Mouse (Mus musculus): ENCODE results near the gene Snai3. TPM values are rescaled to one million over a fixed set of nuclear protein-coding genes. Genes with fewer than 3 reads are reported as not detected.
A peak's percentile ranks its signal among the peaks of the same experiment; 100 is the strongest.

The Snai3 gene
- total RNA-seq (2022): 10 to 100 TPM in 3 of 4 experiments, 1 to 10 TPM in 1; 8.9 to 15.4 (median 13.7) TPM

- DNase-seq (ENCODE audit: low spot score in 2 of 2): peak; percentile 73 to 81
These were observed at the start of gene Snai3 for GRCm38 (mm10) chr8:122460524-122461472. Gene Snai3 (minus strand): TSS chr8:122460733.

DNA sequence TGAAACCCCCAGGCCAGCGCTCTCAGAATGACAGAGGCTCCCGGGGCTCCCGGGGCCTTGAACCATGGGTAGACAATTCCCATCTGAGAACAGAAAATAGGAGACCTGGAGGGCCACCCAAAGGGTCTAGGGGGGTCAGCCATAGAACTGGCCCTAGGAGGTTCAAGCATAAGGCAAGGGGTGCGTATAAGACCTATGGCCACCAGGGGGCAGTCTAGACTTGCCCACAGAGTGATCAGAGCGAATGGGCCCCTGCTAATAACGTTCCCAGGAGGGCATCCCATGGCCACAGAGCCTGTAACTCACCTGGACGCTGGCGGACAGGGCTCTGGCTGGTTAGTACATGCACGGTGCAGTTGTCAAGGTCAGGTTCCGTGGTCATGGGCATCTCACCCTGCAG, 40.3 kb upstream of the Snai3 start:
- DNase-seq (ENCODE audit: low spot score in 2 of 2): peak; percentile 70 to 77

- DNase-seq (ENCODE audit: low spot score in 2 of 2): no peak
These were observed 37.4 kb upstream of the Snai3 start for GRCm38 (mm10) chr8:122497912-122498311.

GRCm38 (mm10) chr8:122497016-122497734, 36.6 kb upstream of the Snai3 start:
- DNase-seq (ENCODE audit: low spot score in 2 of 2): no peak

DNA sequence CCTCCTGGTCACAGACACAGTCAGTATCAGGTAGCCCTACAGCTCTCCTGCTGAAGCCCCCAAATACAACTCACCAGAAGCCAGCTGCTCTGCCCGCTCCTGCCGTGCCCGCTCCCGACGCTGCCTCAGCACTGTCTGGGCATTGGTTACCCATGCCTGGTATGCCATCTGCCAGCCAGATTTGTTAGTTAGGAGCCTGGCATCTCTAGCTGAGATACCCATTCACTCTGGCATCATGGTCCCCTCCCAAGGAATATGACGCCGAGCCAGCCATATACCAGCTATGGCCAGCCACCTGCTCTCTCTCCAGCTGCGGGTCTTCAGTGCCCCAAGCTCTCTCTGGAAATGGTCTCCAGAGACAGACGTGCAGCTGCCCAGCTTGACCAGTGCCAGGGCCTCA, 27.9 kb upstream of the Snai3 start:
- DNase-seq (ENCODE audit: low spot score in 2 of 2): no peak

- no peak for DNase-seq (ENCODE audit: low spot score in 2 of 2)
These were observed 24.3 kb upstream of the Snai3 start for GRCm38 (mm10) chr8:122484831-122485230.

GRCm38 (mm10) chr8:122483877-122484276, 23.3 kb upstream of the Snai3 start:
- DNase-seq (ENCODE audit: low spot score in 2 of 2): no peak

DNA sequence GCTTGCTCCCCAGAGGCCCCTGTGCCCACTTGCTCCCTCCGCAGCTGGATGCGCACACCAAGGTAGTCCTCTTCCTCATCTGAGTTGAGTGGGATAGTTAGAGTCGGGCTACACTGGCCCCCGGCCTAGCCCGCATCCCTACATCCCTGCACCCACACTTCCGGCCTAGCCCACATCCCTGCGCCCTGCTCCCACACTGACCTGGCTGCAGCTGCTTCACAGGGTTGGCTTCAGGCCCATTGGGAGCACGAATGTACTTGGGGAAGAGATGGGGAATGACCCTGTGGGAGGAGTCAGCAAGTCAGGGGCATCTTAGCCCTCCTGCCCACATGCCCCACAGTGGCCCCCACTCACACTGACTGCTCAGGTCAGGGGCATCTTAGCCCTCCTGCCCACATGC, 21.9 kb upstream of the Snai3 start:
- DNase-seq (ENCODE audit: low spot score in 2 of 2): no peak

DNA sequence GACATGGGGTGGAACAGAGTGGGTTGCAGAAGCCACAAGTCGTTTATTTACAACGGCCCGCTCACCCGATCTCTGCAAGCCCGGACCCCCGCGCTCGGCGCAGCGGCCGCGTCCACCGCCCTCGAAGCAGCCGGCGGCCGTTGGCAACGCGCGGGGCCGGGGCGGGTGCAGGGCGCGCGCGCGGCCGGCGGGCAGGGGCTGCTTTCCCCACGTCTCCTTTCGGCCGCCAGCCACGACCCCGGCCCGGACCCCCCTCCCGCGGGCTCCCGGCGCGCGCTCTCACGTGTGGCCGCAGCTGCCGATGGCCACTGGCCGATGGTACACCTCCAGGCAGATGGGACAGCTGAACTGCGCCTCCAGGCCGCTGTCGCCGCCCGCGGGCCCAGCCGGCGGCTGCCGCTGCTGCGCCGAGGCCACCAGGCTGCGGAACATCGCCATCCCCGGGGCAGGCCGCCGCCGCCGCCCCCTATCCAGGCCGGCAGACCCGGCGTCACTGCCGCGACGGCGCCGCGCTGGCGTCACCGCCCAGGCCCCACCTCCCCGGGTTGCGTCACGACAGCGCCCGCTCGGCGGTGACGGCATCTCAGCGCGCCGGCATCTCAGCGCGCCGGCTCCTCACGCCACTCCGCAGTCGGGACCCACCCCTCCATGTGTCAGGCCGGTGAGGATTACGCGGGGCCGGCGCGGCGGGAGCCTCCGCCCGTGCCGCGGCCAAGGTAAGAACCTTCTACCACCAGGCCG, 15.2 kb upstream of the Snai3 start, which contains the start of the genes Rnf166 and Ctu2:
Gene Rnf166, minus strand, starts transcription at position 485 of the 741 bp plus-strand sequence.
Gene Ctu2, plus strand, starts transcription at position 564 of the 741 bp plus-strand sequence.
- peak; percentile 76 to 81 for DNase-seq (ENCODE audit: low spot score in 2 of 2)

- no peak for DNase-seq (ENCODE audit: low spot score in 2 of 2)
These were observed 14.5 kb upstream of the Snai3 start for GRCm38 (mm10) chr8:122474951-122475560.

DNA sequence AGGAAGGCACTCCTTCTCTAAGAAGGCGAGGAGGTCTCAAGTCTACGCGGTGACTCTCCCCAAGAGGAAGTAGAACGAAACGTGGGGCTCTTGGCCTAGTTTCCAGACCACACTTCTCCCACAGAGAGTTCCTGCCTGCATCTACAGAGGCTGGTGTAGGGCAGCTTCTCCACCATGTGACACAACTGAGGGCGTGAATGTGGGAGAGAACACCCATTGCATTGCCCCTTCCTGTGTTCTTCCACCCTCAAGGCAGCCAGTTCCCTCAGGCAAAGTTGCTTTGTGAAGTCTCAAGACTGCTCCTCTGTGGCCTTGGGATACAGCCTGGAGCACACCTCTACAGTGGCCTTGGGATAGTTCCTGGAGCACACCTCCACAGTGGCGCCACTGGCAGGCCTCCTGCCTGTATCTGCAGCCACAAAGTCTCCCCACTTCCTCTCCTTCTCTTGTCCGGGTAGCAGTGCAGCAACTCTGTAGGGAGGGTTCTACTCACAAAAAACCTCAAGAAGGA, 13.4 kb upstream of the Snai3 start:
- DNase-seq (ENCODE audit: low spot score in 2 of 2): no peak

DNA sequence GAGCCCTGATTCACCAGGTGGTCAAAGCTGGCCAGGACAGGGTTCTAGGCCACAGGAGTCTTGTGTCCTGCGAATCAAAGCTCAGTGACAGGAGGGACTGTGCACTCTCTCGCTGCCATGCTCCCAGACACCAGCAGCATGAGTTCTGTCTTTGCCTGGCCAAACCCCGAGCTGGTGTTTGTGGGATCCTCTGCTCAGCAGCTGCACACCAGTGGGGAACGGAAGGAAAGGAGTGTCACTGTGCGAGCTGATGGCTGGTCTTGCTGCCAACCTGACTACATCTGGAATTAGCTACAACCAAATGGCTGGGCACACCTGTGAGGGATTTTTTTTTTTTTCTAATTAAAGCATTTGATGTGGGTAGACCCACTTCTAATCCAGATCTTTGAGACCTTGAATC, 10.2 kb upstream of the Snai3 start:
- DNase-seq (ENCODE audit: low spot score in 2 of 2): no peak

GRCm38 (mm10) chr8:122469965-122470364, 9.4 kb upstream of the Snai3 start:
- DNase-seq (ENCODE audit: low spot score in 2 of 2): no peak

DNA sequence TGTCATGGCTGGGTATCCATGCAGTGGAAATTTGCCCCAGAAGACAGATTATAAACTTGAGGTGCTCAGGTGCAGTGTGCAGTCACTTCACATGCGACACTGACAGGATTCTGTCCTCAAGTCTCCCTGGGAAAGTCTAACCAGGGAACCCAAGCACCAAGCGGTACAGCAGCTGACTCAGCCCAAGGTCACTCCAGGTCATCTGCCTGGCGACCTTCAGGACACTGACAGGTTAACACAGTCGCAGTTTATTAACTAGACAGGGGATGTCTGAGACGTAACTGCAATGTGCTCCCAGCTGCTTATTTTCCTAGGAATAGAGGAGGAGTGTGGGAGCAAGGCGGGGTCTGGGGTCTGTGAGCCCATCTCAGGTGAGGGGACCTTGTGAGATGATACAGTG, 8.9 kb upstream of the Snai3 start:
- no peak for DNase-seq (ENCODE audit: low spot score in 2 of 2)

- DNase-seq (ENCODE audit: low spot score in 2 of 2): no peak
These were observed 7.3 kb upstream of the Snai3 start for GRCm38 (mm10) chr8:122467816-122468215.

DNA sequence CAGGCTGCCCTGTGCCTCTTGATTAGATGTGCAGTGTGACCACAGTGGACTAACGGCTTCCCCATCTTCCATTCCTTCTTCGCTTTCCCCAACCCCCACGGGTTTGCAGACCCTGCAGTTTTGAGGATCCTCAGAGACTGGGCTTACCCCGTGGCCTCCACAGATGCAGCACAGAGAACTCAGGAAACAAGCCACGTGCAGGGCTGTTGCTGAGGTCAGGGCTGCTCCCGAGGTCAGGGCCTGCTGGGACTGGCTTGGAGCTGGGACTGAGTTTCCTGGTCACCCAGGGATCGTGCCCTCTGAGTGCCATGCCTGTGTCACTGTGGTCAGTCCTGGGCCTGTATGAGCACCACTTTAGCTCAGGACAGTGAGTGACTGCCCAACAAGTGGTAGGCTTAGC, 4.5 kb upstream of the Snai3 start:
- no peak for DNase-seq (ENCODE audit: low spot score in 2 of 2)

DNA sequence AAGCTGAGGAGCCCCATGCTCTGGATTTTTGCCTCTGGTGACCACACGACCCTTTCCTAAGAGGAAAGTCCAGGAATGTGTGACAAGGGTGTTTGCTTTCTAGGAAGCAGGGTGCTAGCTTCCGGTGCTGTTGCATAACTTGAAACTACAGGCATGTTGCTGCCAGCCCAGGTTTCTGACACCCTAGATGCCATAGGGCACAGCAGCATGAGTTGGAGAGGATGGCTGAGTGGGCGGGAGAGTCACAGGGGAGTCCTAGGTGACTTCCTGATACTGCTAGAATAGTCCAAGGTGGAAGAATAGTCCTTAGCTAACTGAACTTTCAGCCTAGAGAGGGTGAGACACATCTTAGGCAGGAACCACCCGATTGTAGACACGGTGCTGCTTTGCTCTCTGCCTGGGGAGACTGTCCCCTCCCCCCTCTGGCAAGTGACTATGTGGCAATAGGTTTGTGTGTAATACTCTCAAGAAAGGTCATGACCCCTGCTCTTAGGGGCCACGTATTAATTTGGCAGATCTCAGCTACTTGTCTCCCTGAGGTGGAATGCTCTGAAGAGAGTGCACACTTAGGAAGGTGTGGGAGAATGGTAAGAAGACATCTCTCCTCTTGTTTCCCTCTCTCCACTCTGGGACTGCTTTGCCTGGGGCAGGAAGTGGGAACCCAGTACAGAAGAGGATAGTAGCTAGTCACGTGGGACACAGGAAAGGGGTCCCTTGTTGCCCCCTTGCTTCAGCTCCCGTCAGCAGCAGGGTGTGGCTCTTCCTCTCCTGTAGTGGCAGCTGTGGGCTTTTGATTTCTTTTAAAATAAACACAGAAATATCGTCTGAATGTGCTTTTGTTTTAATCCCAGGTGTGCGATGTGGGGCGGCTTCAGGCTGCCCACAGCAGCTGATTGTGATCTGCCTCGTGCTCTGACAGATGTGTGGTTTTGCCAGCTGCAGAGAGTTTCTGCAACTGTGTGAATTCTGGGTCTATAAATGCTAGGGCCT, 3.4 kb upstream of the Snai3 start:
- no peak for DNase-seq (ENCODE audit: low spot score in 2 of 2)

GRCm38 (mm10) chr8:122462510-122462909, 2.0 kb upstream of the Snai3 start:
- DNase-seq (ENCODE audit: low spot score in 2 of 2): no peak

DNA sequence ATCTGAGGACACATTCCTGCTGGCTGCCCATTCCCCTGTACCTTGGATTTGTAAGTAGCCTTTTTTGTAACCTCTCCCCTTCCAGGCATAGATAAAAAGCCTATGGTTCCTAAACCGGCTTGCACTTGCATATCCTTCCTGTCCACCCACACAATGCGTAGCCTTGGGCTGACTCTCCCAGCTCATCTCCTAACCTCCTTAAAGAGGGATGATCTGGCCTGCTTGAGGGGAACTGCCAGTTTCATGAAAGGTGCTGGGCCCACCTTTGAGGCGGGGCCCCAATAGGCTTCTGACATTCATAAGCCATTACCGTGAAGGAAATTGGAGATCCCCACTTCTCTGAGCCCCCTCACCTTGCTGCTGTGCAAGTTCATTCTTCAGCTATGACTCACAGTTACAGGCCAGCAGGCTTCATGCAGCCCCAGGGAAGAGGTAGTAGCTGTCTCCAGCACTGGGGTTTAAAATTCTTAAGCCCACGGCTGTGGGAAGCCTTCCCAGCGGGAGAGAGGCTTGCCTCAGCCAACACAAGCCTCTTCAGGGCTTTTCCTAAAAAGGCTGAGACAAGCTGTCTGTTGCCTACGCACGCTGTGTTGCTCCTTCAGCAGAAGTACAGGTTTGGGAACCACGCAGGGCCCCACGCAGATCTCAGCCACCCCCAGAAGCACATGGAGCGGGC, 1.1 kb upstream of the Snai3 start:
- no peak for DNase-seq (ENCODE audit: low spot score in 2 of 2)
